8 mouse cellular contexts compared by ENCODE assay signal in the genomic region with DNA sequence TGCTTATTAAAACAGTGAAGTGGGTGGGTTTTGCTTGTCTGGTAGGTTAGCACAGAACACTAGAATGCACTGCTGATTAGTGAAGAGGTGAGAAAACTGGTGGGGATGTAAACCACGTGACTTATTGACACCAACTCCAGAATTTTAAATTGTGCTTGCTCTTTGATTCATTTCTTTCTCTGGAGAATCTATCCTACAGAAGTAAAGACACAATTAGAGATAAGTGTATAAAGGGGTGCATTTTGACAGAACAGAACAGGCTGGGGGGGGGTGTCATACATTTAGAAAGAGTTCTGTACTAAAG. TPM values are rescaled to one million over a fixed set of nuclear protein-coding genes. Genes with fewer than 3 reads are reported as not detected.
DNase-seq lines count a peak whose midpoint lies in the region; ATAC-seq and TF ChIP-seq lines count a peak whose summit lies in the region.

No protein-coding gene starts in this region.

- H3K9ac ChIP-seq in heart, embryonic 11.5 days (ENCODE audit: low read depth, low read length) = peak overlapping the region; percentile 81
- peak overlapping the region; percentile 83 for H3K9ac ChIP-seq in forebrain, embryonic 13.5 days
- H3K9ac ChIP-seq in liver, embryonic 15.5 days = peak overlapping the region; percentile 92

- no peaks in the 10 kb centered on the region for H3K9me3 ChIP-seq in heart, embryonic 11.5 days (replicated peaks; ENCODE audit: control insufficient read depth, low read length)
- no peaks in the 10 kb centered on the region for H3K9me3 ChIP-seq in forebrain, embryonic 13.5 days (replicated peaks)
- no peaks in the 10 kb centered on the region for H3K9me3 ChIP-seq in liver, embryonic 15.5 days (replicated peaks)

- H3K27ac ChIP-seq in heart, embryonic 11.5 days (ENCODE audit: low read depth, low read length) = no peak overlapping the region
- H3K27ac ChIP-seq in forebrain, embryonic 13.5 days = no peak overlapping the region
- H3K27ac ChIP-seq in liver, embryonic 15.5 days (replicated peaks) = peak overlapping the region; percentile 92

- H3K79me3 ChIP-seq in C2C12 (ENCODE audit: low read depth) = peaks cover 10% of the 10 kb centered on the region

- no peak for ATAC-seq in heart, embryonic 11.5 days (replicated peaks; ENCODE audit: insufficient number of reproducible peaks, low FRiP score, low TSS enrichment)
- no peak for ATAC-seq in forebrain, embryonic 13.5 days
- no peak for ATAC-seq in liver, embryonic 15.5 days (ENCODE audit: insufficient read depth)

- 19% methylated on average over 1 of the region's 1 CpGs for WGBS in heart, embryonic 11.5 days (ENCODE audit: insufficient replicate concordance)
- WGBS in forebrain, embryonic 13.5 days = 21% methylated on average over 1 of the region's 1 CpGs
- 9% methylated on average over 1 of the region's 1 CpGs for WGBS in liver, embryonic 15.5 days (ENCODE audit: insufficient replicate concordance)

- H3K36me3 ChIP-seq in heart, embryonic 11.5 days (ENCODE audit: control insufficient read depth, insufficient read depth, low read length) = peaks cover under 1% of the 10 kb centered on the region; the same call in 1 of the 2 replicates
- peaks cover 6% of the 10 kb centered on the region for H3K36me3 ChIP-seq in C2C12 (ENCODE audit: control insufficient read depth, insufficient read depth)
- H3K36me3 ChIP-seq in forebrain, embryonic 13.5 days (ENCODE audit: poor library complexity, severe bottlenecking) = peaks cover 5% of the 10 kb centered on the region
- H3K36me3 ChIP-seq in liver, embryonic 15.5 days (replicated peaks) = peaks cover 15% of the 10 kb centered on the region

- DNase-seq in heart, postnatal 14 days = no peak
- no peak for DNase-seq in right cerebral cortex, postnatal 10 days (ENCODE audit: low spot score in 2 of 2)
- DNase-seq in adrenal gland, postnatal 10 days = no peak
- no peak for DNase-seq in cerebellum, adult 18-20 months

- H3K79me2 ChIP-seq in C2C12 (ENCODE audit: control insufficient read depth, insufficient read depth) = peaks cover 35% of the 10 kb centered on the region

- no peak overlapping the region for H3ac ChIP-seq in C2C12 (ENCODE audit: control insufficient read depth, insufficient read length, low read depth)

- H3K4me1 ChIP-seq in heart, embryonic 11.5 days (ENCODE audit: control insufficient read depth, insufficient read depth, low read length) = peaks cover 10% of the 10 kb centered on the region
- peaks cover 16% of the 10 kb centered on the region for H3K4me1 ChIP-seq in forebrain, embryonic 13.5 days
- H3K4me1 ChIP-seq in liver, embryonic 15.5 days (replicated peaks) = peaks cover 49% of the 10 kb centered on the region

- peak overlapping the region; percentile 95 for H3K4me3 ChIP-seq in heart, embryonic 11.5 days (ENCODE audit: low read depth, low read length)
- peak overlapping the region; percentile 80 for H3K4me3 ChIP-seq in C2C12 (ENCODE audit: insufficient read depth, poor library complexity, severe bottlenecking)
- H3K4me3 ChIP-seq in forebrain, embryonic 13.5 days = peak overlapping the region; percentile 93
- H3K4me3 ChIP-seq in liver, embryonic 15.5 days (replicated peaks) = peak overlapping the region; percentile 99

- no peaks in the 10 kb centered on the region for H3K27me3 ChIP-seq in heart, embryonic 11.5 days (ENCODE audit: control insufficient read depth, insufficient read depth, low read length)
- H3K27me3 ChIP-seq in C2C12 (ENCODE audit: control insufficient read depth, insufficient read depth, insufficient read length) = no peaks in the 10 kb centered on the region
- H3K27me3 ChIP-seq in forebrain, embryonic 13.5 days = no peaks in the 10 kb centered on the region
- H3K27me3 ChIP-seq in liver, embryonic 15.5 days = no peaks in the 10 kb centered on the region

- H3K4me2 ChIP-seq in heart, embryonic 11.5 days = peak overlapping the region; percentile 93
- peak overlapping the region; percentile 98 for H3K4me2 ChIP-seq in forebrain, embryonic 13.5 days
- H3K4me2 ChIP-seq in liver, embryonic 15.5 days = peak overlapping the region; percentile 88

- no peak for TF ChIP-seq CTCF in C2C12 (IDR thresholded peaks at IDR 0.05; ENCODE audit: control insufficient read depth, insufficient read depth, insufficient read length)

- intact Hi-C loops in heart, postnatal 14 days (cut with DNase I) = no loop called here

TF ChIP-seq in C2C12, 6 proteins besides CTCF, POLR2A, EP300 and RAD21:
- no peak for TF ChIP-seq MYOD1 (IDR thresholded peaks at IDR 0.05; ENCODE audit: control insufficient read depth, insufficient read length, low read depth)
- no peak for TF ChIP-seq MYOG (IDR thresholded peaks at IDR 0.05; ENCODE audit: control insufficient read depth, extremely low read depth, insufficient read length)
- no peak for TF ChIP-seq USF1 (IDR thresholded peaks at IDR 0.05; ENCODE audit: low read depth)
- TF ChIP-seq CEBPB (IDR thresholded peaks at IDR 0.05; ENCODE audit: low read depth) = no peak
- TF ChIP-seq FOSL1 (IDR thresholded peaks at IDR 0.05; ENCODE audit: insufficient read depth, low read length, poor library complexity, severe bottlenecking) = no peak

RNA-seq across cellular contexts. Expression of a gene that starts 1.2 kb away (rescaled TPM):
- 18.3 and 23.0 TPM in 2 replicates for polyA plus RNA-seq in heart, embryonic 11.5 days (2014; fragmentation: Nextera tagmentation; extraction: Ambion mirVana)
- total RNA-seq in heart, postnatal 14 days (2021) = 10 to 100 TPM; 23.4 to 24.9 TPM
- polyA plus RNA-seq in C2C12 (2012; fragmentation: generic; extraction: Trizol) = 4.1 TPM
- polyA plus RNA-seq in forebrain, embryonic 13.5 days (2015; fragmentation: Nextera tagmentation; extraction: Ambion mirVana) = 13.4 and 14.4 TPM in 2 replicates
- polyA plus RNA-seq in liver, embryonic 15.5 days (2015; fragmentation: Nextera tagmentation; extraction: Ambion mirVana) = 5.5 and 5.6 TPM in 2 replicates
- 10 to 100 TPM; 75.4 to 77.1 TPM for total RNA-seq in adrenal gland, postnatal 10 days (2021)
